Mouse (Mus musculus): ENCODE results near the gene Fcer1g. TPM values are rescaled to one million over a fixed set of nuclear protein-coding genes. Genes with fewer than 3 reads are reported as not detected.

The Fcer1g gene
- polyA plus RNA-seq (2012; rRNA removed), result 13.6 and 15.5 TPM in 2 replicates

DNA sequence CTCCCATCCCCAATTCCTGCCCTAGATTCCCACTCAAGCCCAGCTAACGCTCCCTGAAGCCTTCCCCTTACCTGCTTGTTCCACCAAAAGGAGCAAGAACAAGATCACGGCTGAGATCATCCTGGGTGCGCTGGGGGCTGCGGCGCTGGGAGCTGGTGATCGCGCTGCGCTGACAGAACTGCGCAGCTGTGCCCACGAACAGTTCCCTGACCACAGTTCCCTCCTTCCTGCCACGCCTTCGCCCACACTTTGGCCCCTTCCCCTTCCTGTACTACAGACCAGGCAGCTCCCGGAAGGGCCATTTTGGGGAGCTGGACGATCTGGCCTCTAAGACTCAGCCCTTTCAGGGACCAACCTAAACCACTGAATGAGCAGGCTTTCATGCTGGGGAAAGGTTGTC lies at the start of gene Fcer1g:
Fcer1g (minus strand) TSS at position 240 of the 400 bp plus-strand sequence.

GRCm38 (mm10) chr1:171280916-171281527 lies 46.9 kb upstream of the Fcer1g start, which contains the start of gene Ppox:
Gene Ppox, minus strand, starts transcription at chr1:171281186.

DNA sequence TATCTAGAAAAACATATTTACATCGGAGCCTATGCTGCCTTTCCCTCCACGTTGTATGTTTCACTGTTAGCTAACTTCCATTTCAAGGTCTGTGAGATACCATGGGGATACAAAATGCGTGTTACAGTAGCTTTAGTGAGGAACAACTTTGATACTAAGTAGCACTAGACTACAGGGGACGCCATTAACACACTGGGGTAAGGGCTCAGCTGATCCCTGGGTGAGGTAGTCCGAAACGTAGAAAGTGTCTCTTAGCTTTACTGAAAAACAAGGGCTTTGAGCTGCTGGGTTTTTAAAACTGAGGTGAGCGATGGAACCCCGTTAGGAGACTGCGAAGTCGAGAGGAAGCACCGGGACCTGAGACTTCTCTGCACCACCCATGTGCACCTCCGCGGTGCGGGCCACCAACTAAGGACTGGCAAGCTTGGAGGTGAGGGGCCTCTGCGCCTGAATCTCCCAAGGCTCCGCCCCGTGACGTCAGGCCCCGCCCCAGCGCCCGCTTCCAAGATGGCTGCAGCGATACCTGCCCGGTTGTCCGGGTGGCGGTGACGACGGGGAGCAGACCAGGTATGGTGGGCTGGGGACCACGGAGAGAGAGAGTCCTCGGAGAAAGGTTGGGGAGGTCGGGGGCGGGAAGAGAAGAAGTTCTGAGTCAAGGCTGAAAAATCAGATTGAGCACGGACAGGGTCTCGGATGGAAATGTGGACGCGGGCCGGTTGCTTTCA lies 35.8 kb upstream of the Fcer1g start, which contains the start of gene B4galt3:
B4galt3 (plus strand) TSS at position 481 of the 725 bp plus-strand sequence.

DNA sequence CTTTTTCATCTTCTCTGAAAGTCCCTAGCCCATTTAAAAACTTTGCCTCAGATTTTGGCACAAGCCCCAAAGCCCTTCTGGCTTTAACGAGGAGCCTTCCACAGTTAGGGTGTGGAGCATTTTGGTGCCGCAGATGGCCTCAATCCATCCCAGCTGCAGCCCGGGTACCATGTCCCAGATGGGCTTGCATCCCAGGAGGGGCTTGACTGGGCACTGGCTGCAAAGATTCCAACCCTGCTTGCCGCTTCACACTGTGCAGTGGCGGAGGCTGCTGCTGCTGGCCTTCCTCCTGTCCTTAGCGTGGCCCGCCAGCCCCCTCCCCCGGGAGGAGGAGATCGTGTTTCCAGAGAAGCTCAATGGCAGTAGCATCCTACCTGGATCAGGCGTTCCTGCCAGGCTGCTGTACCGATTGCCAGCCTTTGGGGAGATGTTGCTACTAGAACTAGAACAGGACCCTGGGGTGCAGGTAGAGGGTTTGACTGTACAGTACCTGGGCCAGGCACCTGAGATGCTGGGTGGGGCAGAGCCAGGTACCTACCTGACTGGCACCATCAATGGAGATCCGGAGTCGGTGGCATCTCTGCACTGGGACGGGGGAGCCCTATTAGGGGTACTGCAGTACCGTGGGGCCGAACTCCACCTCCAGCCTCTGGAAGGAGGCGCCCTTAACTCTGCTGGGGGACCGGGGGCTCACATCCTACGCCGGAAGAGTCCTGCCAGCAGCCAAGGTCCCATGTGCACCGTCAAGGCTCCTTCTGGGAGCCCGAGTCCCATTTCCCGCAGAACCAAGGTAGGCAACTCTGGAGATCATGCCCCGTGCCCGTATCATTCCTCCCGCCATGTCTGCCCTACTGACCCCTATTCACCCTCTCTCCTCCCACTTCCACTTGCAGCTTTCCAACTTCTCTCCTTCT lies 16.8 kb upstream of the Fcer1g start, which contains the start of gene Ndufs2:
Ndufs2 (minus strand) TSS at position 709 of the 914 bp plus-strand sequence.

GRCm38 (mm10) chr1:171249913-171250600 lies 15.9 kb upstream of the Fcer1g start, which contains the start of gene Adamts4:
Gene Adamts4, plus strand, starts transcription at chr1:171250421.

DNA sequence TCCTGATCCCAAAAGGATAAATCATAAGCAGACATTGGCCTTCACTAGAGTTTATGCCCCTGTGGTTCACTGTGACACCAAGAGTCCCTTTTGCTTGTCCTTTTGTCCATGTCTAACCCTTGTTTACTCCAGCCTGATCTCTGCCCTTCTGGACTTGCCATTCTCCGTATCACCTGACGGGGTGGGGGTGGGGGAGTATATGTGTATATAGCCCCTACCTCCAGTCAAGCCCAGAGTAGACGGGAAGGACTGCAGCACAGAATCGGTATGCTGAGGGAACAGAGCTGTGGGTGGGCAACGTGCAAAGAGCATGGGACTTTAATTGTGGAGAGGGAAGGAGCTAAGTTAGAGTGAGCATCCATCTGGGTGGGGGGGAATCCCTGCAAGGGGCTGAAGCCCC lies 9.3 kb downstream of the Fcer1g start, which contains the start of gene Apoa2:
Apoa2 (plus strand) TSS at position 198 of the 400 bp plus-strand sequence.

GRCm38 (mm10) chr1:171222238-171223155 lies 11.7 kb downstream of the Fcer1g start, which contains the start of gene Tomm40l:
Gene Tomm40l, minus strand, starts transcription at chr1:171222514.

GRCm38 (mm10) chr1:171213801-171214496 lies 20.2 kb downstream of the Fcer1g start, which contains the start of gene Nr1i3:
Gene Nr1i3, plus strand, starts transcription at chr1:171213970.

GRCm38 (mm10) chr1:171195887-171196397 lies 38.2 kb downstream of the Fcer1g start, which contains the start of gene Pcp4l1:
Gene Pcp4l1, minus strand, starts transcription at chr1:171196268.

Other genes with a start within 250 kb of the Fcer1g start
- gene Fcgr4, start 215.4 kb downstream of the Fcer1g start, polyA plus RNA-seq (2012; rRNA removed), result 0.32 and 0.34 TPM in 2 replicates
- 5.2 and 7.3 TPM in 2 replicates for gene Fcgr3, start 169.4 kb downstream of the Fcer1g start, polyA plus RNA-seq (2012; rRNA removed)
- gene Cfap126, start 120.4 kb downstream of the Fcer1g start, polyA plus RNA-seq (2012; rRNA removed), result 5.2 and 8.0 TPM in 2 replicates
- gene Sdhc, start 83.8 kb downstream of the Fcer1g start, polyA plus RNA-seq (2012; rRNA removed), result 233 and 246 TPM in 2 replicates
- gene Mpz, start 83.7 kb downstream of the Fcer1g start, polyA plus RNA-seq (2012; rRNA removed), result 0.70 and 10.6 TPM in 2 replicates
- 15.7 and 19.8 TPM in 2 replicates for gene Pcp4l1, start 38.1 kb downstream of the Fcer1g start, polyA plus RNA-seq (2012; rRNA removed)
- gene Nr1i3, start 20.4 kb downstream of the Fcer1g start, polyA plus RNA-seq (2012; rRNA removed), result 0.03 and 0.06 TPM in 2 replicates
- 47.7 and 50.1 TPM in 2 replicates for gene Tomm40l, start 11.9 kb downstream of the Fcer1g start, polyA plus RNA-seq (2012; rRNA removed)
- 2.4 and 3.0 TPM in 2 replicates for gene Apoa2, start 9.3 kb downstream of the Fcer1g start, polyA plus RNA-seq (2012; rRNA removed)
- 4.1 and 4.2 TPM in 2 replicates for gene Adamts4, start 16.1 kb upstream of the Fcer1g start, polyA plus RNA-seq (2012; rRNA removed)
- gene Ndufs2, start 17.0 kb upstream of the Fcer1g start, polyA plus RNA-seq (2012; rRNA removed), result 131 and 134 TPM in 2 replicates
- 90.9 and 94.0 TPM in 2 replicates for gene B4galt3, start 36.0 kb upstream of the Fcer1g start, polyA plus RNA-seq (2012; rRNA removed)
- gene Ppox, start 46.8 kb upstream of the Fcer1g start, polyA plus RNA-seq (2012; rRNA removed), result 66.2 and 67.0 TPM in 2 replicates
- gene Usp21, start 53.6 kb upstream of the Fcer1g start, polyA plus RNA-seq (2012; rRNA removed), result 93.2 and 96.4 TPM in 2 replicates
- gene Ufc1, start 60.7 kb upstream of the Fcer1g start, polyA plus RNA-seq (2012; rRNA removed), result 67.6 and 71.7 TPM in 2 replicates
- gene Dedd, start 94.8 kb upstream of the Fcer1g start, polyA plus RNA-seq (2012; rRNA removed), result 57.8 and 58.7 TPM in 2 replicates
- 64.1 and 65.4 TPM in 2 replicates for gene Nit1, start 111.3 kb upstream of the Fcer1g start, polyA plus RNA-seq (2012; rRNA removed)
- gene Pfdn2, start 111.3 kb upstream of the Fcer1g start, polyA plus RNA-seq (2012; rRNA removed), result 80.6 and 91.3 TPM in 2 replicates
- 3.4 and 3.6 TPM in 2 replicates for gene Klhdc9, start 126.4 kb upstream of the Fcer1g start, polyA plus RNA-seq (2012; rRNA removed)
- 2.2 and 4.1 TPM in 2 replicates for gene Nectin4, start 135.7 kb upstream of the Fcer1g start, polyA plus RNA-seq (2012; rRNA removed)
- gene Arhgap30, start 154.6 kb upstream of the Fcer1g start, polyA plus RNA-seq (2012; rRNA removed), result 0.44 and 0.48 TPM in 2 replicates
- 186 and 199 TPM in 2 replicates for gene Usf1, start 176.9 kb upstream of the Fcer1g start, polyA plus RNA-seq (2012; rRNA removed)
- gene Tstd1, start 184.5 kb upstream of the Fcer1g start, polyA plus RNA-seq (2012; rRNA removed), result 3.8 and 4.4 TPM in 2 replicates
- 4.3 and 5.2 TPM in 2 replicates for gene F11r, start 203.2 kb upstream of the Fcer1g start, polyA plus RNA-seq (2012; rRNA removed)